Mouse (Mus musculus) cerebellum, adult 8-10 months (tissue): ENCODE measurements around the gene Gm42878.
"Not testable (repeated sequence)": the region's sequence is repeated elsewhere in the genome, so short reads cannot be mapped to it uniquely, and the experiment has no call there.

Source experiments
- DNase-seq: peaks from one replicate; pipeline ENCODE4 v3.0.0; 2022

Gene Gm42878

DNA sequence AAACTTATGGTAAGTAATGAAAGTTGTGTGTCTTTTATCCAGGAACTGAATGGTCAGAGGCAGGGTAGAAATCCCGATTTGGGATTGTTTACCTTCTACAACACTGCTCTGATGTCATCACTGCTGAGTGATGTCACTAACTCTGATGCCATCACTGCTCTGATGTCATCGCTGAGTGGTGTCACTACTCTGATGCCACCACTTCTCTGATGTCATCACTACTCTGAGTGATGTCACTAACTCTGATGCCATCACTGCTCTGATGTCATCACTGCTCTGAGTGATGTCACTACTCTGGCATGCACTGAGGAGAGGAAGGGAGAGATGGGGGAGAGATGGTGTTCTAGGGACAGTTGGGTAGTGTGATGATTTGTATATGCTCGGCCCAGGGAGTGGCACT is 17.2 kb upstream of the Gm42878 start:
- no peak for DNase-seq

DNA sequence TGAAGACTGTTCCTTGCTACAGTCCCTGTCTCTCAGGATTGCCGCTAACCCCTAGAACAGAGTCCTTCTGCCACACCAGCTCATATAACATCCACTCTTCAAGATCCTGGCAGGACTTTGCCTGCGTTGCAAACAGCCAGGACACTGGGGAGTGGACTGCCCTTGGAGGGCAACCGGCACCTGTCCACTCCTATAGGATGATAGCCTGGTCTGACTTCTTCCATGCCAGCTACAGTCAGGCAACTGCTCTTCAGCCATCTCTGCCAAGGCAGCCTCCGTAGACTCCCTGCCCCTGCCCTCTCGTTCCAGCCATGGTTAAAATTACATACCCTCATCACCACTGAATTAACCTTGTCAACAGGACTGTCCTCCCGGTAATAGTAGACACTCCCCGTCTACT is 3.9 kb upstream of the Gm42878 start:
- no peak for DNase-seq

DNA sequence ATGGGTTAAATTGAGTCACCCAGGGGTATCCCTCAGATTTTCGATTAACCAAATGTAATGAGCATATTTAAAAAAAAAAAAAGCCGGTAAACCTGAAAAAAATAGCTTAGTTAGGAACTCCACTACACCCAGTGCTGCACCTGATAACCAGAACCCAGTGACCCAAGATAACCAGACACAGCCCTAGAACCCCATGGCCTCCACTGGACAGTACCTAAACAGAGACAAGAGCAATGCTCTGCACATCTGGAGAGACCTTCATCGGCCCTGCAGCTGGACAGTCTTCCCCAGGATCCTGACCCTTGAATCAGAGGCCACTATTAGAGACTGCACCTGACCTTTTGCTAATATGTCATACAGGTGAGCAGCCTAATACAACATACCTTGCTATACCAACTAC is 1.8 kb upstream of the Gm42878 start:
- no peak for DNase-seq

DNA sequence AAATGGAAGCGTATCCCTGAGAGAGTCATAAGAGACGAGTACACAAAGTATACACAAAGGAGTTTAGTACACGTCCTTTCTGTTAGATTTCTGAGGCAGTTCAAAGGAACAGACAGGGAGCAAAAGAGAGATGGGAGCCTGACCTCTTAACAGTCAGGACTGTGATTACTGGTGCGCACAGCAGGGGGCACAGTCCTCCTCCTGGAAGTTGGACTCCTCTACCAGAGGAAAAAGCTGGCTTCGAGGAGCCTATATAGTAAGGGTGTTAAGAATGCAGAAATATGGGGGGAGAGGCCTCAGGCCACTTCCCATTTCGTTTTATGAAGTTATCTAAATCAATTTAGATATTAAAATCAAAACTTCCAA is 1.2 kb upstream of the Gm42878 start:
- DNase-seq: peak; percentile 31

DNA sequence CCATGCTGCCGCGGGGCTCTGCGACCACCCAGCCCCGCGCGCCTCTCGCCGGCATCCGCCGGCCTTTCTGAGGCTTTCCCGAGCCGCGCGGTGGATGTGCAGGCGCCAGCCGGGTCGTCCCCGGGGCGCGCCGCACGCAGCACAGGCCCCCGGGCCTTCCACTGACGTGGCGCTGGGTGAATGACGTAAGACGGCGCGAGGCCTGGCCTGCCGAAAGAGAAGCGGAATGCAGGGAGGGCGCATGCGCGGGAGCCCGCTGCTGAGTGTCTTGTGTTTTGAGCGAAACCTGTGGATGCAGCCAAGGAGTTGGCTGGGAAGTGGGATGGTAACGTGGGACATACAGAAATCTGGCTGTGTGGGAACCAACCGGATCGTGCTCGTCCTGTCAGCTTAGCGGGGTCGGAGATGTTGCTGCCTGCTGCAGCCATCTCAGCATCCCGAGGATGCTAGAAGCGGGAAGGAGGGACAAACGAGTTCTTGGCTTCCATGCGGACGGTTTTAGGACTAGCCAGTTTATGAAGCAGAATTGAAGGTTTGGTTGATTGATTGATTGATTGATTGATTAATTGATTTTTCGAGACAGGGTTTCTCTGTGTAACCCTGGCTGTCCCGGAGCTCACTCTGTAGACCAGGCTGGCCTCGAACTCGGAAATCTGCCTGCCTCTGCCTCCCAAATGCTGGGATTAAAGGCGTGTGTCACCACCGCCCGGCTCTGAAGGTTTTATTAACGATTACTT is 679 bp upstream of the Gm42878 start, which contains the start of gene Mapkapk5:
Gene Mapkapk5, minus strand, starts transcription at position 113 of the 737 bp plus-strand sequence.
- DNase-seq: peak; percentile 98

DNA sequence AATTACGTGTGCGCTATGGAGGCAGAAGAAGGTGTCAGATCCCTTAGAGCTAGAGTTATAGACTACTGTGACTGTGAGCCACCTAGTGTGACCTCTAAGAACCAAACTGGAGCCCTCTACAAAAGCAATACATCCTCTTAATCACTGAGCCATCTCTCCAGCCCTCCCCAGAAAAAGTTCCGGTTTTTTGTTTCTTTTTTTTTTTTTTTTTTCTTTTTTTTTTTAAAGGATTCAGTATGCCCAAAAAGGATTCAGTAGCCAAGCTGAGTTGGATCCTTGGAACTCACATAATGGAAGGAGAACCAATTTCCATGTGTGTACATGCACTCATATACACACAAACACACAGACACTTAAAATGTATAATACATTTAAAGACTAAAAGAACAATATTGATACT is 1.9 kb downstream of the Gm42878 start:
- DNase-seq: no peak

DNA sequence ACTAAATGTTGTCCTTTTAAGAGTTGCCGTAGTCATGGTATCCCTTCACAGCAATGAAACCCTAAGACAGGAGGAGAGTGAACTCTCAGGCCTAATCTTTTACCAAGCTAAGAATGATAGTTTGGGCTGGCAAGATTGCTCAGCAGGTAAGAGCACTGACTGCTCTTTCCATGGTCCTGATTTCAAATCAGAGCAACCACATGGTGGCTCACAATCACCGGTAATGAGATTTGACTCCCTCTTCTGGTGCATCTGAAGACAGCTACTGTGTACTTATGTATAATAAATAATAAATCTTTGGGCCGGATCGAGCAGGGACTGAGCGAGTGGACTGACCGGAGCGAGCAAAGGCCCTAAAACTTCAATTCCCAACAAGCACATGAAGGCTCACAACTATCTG is 4.0 kb downstream of the Gm42878 start:
- no peak for DNase-seq

DNA sequence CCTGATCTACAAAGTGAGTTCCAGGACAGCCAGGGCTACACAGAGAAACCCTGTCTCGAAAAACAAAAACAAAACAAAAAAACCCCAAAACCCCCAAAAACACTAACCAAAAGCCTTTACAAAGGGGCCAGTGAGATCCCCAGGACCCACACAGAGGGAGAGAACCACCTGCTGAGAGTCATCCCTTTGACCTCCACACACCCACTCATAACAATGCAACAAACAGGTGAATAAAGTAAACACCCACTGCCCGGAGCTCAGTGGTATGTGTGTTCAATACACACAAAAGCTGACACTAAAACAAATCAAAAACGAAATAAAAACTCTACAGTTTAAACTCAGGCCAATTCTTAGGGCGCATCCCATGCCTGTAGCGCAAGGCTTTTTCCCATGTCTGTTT is 5.2 kb downstream of the Gm42878 start:
- DNase-seq: no peak

DNA sequence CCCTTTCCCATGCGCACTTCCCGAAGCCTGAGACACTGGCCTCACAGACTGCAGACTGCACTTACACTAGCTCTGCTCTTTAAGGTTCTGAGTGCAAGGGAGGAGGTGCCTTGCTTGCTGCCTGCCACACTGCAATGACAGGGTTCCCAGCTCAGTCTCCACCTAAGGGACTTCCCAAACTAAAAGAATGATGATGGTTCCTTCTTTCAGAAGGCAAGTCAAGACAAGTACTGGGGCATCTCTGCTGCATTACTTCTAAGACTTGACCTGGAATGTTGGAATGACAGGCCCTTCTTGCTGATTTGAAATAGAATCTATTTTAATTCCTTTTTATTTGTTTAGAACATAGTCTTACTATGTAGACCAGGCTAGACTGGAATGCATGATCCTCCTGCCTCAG is 7.7 kb downstream of the Gm42878 start:
- DNase-seq: no peak

DNA sequence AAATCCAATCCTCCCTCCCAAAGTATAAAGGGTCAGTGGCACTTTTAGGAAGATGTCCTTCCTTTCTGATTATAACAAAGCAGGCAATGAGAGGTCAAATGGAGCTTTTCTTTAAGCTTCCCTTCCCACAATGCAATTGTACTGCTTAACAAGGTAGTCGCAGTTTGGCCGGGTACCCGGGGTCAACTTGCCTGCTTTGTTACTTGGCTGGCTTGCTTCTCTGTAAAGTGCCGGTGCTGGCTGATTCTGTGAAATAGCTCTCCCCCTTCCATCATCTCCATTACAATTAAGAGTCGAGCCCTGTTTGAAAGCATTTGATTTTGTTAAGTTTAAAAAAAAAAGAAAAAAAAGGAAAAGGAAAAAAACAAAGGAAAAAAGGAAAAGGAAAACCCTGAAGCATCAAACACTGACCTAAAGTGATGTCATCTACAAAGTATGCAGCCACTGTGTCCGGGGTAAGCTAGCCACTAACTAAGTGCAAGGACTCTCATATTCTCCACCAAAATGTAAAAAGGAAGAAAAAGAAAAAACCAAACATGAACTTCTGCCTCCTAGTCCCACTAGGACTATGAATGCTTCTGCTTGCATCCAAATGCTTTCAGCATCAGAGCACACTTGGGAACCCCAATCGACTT is 8.2 kb downstream of the Gm42878 start:
- no peak for DNase-seq

DNA sequence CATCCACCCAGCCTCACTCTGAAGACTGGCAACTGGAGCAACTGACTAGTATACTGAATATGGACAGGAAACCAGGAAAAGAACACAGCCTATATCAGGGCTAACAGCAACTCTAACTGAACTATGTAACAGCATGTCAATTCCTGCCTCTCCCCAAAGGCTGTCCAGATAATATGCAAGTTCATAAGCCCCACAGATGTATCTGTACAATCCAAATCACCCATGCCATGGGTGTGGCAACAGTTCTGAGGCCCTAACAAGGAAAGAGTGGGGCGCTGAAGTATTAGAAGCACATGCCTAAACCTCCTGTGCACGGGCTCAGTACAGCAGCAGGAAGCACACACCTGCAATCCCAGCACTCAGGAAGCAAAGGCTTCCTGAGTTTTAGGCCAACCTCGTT is 10.2 kb downstream of the Gm42878 start:
- no peak for DNase-seq

DNA sequence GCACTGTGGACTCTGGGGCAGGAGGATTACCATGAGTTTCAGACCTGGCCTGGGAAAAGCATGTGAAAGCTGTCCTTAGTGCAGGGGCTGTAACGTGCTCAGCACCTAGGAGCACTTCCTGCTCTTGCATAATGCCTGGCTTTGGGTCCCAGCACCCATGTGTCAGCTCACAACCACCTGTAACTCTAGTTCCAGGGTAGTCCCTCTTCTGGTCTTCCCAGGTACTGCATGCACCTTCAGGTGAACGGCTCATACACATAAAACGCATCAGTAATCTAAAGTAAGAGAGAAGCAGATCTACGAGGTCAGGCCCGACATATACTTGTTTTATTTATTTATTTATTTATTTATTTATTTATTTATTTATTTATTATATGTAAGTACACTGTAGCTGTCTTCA is 10.8 kb downstream of the Gm42878 start:
- DNase-seq: no peak

DNA sequence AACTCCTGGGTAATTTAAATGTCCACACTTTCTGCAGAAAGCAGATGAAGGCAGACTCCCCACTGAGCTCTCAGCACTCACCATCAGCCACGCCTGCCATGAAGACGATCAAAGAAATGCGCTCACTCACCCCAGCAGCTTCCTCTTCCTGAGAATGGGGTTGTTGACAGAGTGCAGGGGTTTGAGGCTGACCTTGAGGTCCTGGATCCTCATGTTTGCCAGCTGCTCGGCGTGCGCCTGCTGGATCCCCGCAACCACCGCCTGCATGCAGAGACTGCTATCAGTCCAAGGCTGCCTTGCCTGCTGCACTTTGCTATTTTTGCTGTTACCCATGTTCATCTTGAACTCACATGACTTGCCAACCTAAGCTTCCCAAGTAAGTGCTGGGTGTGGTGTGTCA is 18.3 kb downstream of the Gm42878 start:
- no peak for DNase-seq

DNA sequence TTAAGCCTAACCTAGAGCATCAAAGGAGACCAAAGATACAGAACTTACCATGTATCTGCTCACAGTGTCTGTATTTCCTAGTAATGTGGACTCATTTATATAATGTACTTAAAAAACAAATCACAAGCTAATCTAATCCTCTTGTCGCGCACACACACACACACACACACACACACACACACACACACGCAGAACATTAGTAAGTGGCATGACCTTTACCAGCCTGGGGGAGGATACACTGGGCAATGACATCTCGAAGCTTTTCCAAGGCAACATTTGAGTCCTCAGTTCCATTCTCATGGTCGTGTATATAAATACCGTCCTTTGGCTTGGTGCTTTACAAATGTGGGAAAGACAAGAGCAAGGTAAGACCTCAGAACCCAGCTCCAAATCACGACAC is 18.8 kb downstream of the Gm42878 start:
- DNase-seq: no peak

DNA sequence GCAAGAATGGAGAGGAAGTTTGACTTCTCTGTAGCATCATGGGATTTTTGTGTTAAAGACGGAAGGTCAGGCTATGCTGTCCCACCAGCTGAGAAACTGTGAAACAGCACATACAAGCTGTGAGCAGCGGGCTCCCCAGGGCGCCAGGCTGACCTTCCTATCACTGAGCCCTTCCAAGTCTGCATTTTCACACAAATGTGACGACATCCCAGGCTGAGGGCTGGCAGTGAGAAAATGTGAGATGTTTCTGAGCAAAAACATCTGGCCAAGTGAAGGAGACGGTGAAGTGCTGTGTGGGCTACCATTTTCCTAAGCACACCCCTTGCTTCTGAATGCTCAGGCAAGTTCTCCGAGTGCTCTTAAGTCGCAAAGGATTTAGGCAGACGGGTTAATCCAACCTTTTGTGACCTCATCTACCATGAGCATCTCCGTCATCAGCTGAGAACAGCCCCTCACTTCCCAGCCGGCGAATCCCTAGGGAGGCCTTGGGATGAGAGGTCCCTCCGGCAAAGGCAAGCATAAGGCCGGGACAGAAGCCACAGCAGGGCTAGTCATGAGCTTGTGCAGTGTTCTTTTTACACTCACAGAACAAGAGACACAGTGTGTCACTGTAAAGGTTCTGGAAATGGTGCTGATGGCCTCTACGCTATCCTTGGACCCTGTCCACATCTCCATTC is 19.4 kb downstream of the Gm42878 start:
- DNase-seq: no peak

DNA sequence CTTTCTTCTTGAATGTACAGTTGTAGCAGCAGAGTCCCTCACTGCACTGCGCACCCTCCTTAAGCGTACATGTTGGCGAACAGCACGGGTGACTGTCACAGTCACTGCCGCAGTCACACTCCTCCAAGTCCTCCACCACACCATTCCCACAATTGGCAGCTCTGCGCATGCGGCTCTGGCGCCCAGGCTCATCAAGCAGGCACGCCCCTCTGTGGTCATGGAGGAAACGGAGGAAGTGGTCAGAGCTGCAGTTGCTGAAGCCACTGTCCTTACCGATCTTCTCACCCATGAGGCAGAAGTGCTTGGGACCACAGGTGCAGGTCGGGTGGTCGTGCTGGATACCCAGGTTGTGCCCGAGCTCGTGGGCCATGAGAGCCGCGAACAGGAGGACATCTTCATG is 25.5 kb downstream of the Gm42878 start:
- DNase-seq: not testable (repeated sequence)

DNA sequence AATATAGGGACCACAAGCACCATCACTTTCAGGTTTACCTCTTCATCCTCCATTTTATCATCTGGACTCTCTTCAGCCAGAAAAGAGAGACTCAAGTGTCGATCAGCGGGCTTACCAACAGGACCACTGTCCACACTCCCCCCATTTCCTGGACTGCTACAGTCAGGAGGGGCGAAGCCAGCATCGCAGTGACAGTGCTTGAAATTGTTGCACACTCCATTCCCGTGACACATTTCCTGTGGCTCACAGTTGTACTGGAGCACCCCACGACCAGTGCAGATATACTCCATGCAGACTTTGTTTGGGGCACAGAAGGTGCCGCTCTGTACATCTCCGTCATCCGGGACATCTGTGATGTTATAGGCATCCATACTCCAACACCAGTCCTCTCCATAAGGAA is 26.3 kb downstream of the Gm42878 start:
- DNase-seq: no peak

DNA sequence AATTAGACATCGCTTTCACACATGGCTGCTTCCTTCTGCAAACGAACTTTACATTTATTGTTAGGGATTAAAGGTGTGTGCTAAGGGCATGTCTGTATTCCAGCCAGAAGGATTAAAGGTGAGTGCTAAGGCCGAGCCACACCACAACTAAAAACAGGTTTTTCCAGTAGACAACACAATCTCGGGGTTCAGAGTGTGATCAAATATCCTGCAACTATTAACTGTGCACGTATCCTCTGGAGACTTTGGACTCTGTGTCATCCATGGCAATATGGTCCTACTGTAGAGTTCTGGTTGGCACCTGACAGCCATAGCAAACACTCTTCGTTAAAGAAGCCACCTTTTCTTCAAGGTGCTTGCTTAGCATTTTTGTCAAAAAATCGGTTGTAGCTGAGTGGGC is 35.3 kb downstream of the Gm42878 start:
- DNase-seq: no peak

DNA sequence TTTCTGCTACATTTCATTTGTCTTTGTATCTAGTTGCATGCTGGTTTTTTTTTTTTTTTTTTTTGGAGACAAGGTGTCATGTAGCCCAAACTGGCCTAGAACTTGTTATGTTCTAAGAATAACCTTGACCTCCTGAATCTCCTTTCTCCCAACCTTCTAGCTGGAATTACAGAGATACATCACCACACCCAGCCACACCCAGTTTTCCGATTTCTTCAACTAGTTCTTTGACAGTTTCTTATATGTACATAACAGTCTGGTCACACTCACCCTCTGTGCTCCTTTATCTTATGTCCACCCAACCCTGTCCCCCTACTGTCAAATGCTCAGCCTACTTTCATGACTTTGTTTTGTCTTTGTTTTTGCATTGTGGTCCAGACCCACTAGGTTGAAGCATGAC is 38.4 kb downstream of the Gm42878 start:
- DNase-seq: no peak

DNA sequence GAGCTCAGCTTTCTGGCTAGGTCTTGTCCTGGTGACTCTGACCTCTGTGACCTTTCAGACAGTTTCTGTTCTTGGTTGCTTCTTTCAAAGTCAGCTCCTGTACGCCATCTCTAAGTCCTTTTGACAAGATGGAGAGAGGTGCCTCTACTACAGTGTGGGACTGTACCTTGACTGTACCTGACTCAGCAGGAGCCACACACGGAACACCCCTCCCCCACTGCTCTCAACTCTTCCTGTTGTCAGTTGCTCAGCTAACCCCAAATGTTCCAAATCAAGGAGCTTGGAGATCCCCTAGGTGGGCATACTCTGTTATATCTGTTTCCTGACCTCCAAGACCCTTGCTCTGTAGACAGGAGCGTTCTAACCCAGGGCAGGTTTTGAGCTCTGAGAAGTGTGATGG is 42.1 kb downstream of the Gm42878 start, which contains the start of gene Adam1b:
Gene Adam1b, minus strand, starts transcription at position 205 of the 400 bp plus-strand sequence.
- DNase-seq: no peak

DNA sequence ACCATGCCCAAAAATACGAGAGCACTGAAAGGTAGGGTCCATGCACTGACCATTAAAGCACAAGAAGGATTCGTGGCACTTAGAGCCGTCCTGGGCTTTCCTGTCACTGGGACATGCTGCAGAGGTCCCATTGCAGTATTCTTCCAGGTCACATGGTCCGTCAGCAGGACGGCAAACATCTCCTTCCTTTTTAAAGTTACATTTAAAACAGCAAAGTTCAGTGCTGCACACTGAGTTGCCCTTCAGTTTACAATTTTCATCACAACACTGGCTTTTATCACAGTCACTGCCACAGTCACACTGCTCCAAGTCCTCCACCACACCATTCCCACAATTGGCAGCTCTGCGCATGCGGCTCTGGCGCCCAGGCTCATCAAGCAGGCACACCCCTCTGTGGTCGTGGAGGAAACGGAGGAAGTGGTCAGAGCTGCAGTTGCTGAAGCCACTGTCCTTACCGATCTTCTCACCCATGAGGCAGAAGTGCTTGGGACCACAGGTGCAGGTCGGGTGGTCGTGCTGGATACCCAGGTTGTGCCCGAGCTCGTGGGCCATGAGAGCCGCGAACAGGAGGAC is 43.8 kb downstream of the Gm42878 start:
- DNase-seq: not testable (repeated sequence)

DNA sequence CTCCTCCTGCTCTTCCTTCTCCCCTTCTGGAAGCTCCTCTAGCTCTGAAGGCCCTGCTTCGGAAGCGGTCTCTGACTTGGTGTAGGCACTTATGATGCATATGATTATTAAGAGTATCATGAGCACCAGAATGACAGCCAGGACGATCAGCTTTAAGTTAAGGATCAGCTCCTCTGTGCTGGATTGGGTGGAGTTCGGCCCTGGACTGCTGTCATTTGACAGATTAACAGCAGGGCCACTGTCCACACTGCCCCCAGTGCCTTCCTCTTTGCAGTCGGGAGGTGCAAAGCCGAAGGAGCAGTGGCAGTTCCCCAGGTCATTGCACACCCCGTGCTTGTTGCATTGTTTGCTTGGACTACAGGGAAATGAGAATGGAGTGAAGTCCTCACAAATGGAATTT is 44.6 kb downstream of the Gm42878 start:
- DNase-seq: no peak

DNA sequence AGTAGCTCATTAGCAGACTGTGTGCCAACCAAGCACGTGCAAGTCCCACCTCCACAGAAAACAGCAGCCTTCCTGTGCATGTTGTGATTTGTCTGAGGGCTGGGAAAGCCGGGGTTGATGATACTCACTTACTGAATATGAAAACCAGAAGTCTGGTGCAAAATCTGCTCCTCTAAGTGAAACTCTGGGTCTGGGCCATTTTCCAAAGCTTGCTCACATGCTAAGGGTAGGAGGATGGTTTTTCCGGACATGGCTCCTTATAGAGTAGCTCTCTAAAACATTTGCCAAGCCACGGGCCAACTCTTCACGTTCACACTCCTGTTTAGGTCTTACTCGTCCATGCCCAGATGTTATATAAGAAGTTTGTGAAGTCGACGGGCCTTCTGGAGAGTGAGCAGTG is 52.0 kb downstream of the Gm42878 start:
- no peak for DNase-seq

DNA sequence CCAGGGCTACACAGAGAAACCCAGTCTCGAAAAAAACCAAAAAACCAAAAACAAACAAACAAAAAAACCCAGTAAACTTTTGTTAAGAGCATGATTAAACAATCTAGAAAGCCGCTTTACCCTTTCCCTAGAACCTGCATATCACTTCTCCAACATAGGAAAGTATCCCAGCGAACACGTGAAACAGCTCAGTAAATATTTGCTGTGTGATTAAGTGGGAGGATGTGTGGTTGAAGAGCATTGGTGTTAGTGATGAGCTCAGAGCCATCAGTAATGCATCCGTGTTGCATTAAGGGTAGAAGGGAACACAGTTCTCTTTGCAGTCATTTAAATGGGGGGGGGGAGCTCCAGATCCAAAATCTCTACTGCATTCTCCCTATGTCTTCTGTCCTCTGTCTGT is 60.5 kb downstream of the Gm42878 start:
- no peak for DNase-seq
